Mouse (Mus musculus) liver, embryonic 14.5 days (tissue): ENCODE data around the gene Ydjc. TPM values are rescaled to one million over a fixed set of nuclear protein-coding genes. Genes with fewer than 3 reads are reported as not detected.

Experiments
- ATAC-seq: fragments of 200-750 bp; cut with Nextera tagmentation; 2 replicates; pipeline ENCODE4 v1.8.0; 2017; ENCODE audit warnings: moderate number of reproducible peaks, mild to moderate bottlenecking, moderate library complexity; ENCODE audit not compliant: insufficient read depth
- DNase-seq, 3 experiments: peaks; one replicate each; pipeline ENCODE4 v3.0.0-alpha.2; 2012 to 2013; ENCODE audit warnings: low read depth in 3 of 3, low spot score in 3 of 3
- H3K27ac ChIP-seq: fragments of 300-500 bp; sonication (generic); 2 replicates; pipeline ENCODE4 v1.5.1; 2014; ENCODE audit warnings: moderate library complexity, mild to moderate bottlenecking, control low read depth, inconsistent platforms
- H3K27me3 ChIP-seq: fragments of 300-500 bp; sonication (generic); 2 replicates; pipeline ENCODE4 v1.6.1; 2014; ENCODE audit warnings: mild to moderate bottlenecking, low read length, moderate library complexity; ENCODE audit not compliant: control insufficient read depth, insufficient read depth
- H3K36me3 ChIP-seq: fragments of 300-500 bp; sonication (generic); replicated peaks from 2 replicates; pipeline ENCODE4 v1.6.1; 2014; ENCODE audit warnings: low read depth; ENCODE audit not compliant: control insufficient read depth, insufficient read depth
- H3K4me1 ChIP-seq, 2 experiments: fragments of 200-500 bp in 1 of 2; fragments of 300-500 bp in 1 of 2; sonication (generic) in 1 of 2; replicated peaks; 2 replicates each; pipeline ENCODE4 v1.6.1; 2012 to 2014; ENCODE audit warnings: antibody characterized with exemption in 1 of 2, inconsistent platforms in 1 of 2, low read length in 1 of 2; ENCODE audit not compliant: control insufficient read depth in 2 of 2, insufficient read depth in 2 of 2
- H3K4me2 ChIP-seq: fragments of 300-500 bp; sonication (generic); 2 replicates; pipeline ENCODE4 v1.6.1; 2014; ENCODE audit warnings: low read depth, mild to moderate bottlenecking, control low read depth, moderate library complexity
- H3K4me3 ChIP-seq, 2 experiments: fragments of 200-500 bp in 1 of 2; fragments of 300-500 bp in 1 of 2; sonication (generic) in 1 of 2; 2 replicates each; pipeline ENCODE4 v1.5.1; 2012 to 2014; ENCODE audit warnings: low read depth in 2 of 2, low read length in 2 of 2, mild to moderate bottlenecking in 2 of 2, control low read depth in 1 of 2, inconsistent platforms in 1 of 2, moderate library complexity in 1 of 2; ENCODE audit not compliant: insufficient read depth in 1 of 2
- H3K9ac ChIP-seq: fragments of 300-500 bp; sonication (generic); replicated peaks from 2 replicates; pipeline ENCODE4 v1.6.1; 2014; ENCODE audit warnings: mild to moderate bottlenecking, control low read depth, moderate library complexity
- H3K9me3 ChIP-seq: fragments of 300-500 bp; sonication (generic); 2 replicates; pipeline ENCODE4 v1.6.1; 2016; ENCODE audit warnings: low read length, mixed read lengths; ENCODE audit not compliant: control insufficient read depth
- CTCF ChIP-seq: IDR thresholded peaks from 2 replicates; pipeline ENCODE4 v1.5.1; 2016; ENCODE audit warnings: antibody characterized with exemption, low read depth, control low read depth
- EP300 ChIP-seq: IDR thresholded peaks from 2 replicates; pipeline ENCODE4 v1.6.1; 2016; ENCODE audit warnings: antibody characterized with exemption, low read depth
- WGBS: fragments of 180-500 bp; shearing (Covaris S2); extraction: QIAGEN DNeasy Blood & Tissue Kit; methylation state at CpG from one replicate; pipeline ENCODE4 v1.1.7; 2014; ENCODE audit not compliant: insufficient replicate concordance; 5-methylcytosine and 5-hydroxymethylcytosine counted together
- polyA plus RNA-seq, 2 experiments: library from polyadenylated mRNA; depleted of rRNA in 1 of 2; stranded (reverse) in 1 of 2; unstranded in 1 of 2; fragments of >200 nt; fragmentation: Nextera tagmentation in 1 of 2; extraction: Ambion mirVana in 1 of 2; gene quantifications; 2 replicates each; pipeline versions ENCODE4 v1.2.1 to v1.2.3; 2012 to 2014

Ydjc gene
- polyA plus RNA-seq, 2 experiments, result 9.6 to 10.2 TPM

GRCm38 (mm10) chr16:17181382-17181781, 37.0 kb downstream of the Ydjc start:
- Histone ChIP-seq H3K9ac (no peak overlapping the region), H3K27ac (no peak overlapping the region), H3K9me3 (no peaks in the 10 kb centered on the region), H3K27me3 (no peaks in the 10 kb centered on the region), H3K4me3 (no peak overlapping the region), H3K36me3 (no peaks in the 10 kb centered on the region; the same call in 1 of the 2 replicates), H3K4me1 (peaks cover 0 to 5% of the 10 kb centered on the region in 2 experiments; a peak in 1 of 4 replicates), H3K4me2 (no peak overlapping the region)
- 47% methylated on average over 4 of the region's 4 CpGs for WGBS
- no peak for TF ChIP-seq CTCF
- peak in 1 of 3 experiments; percentile 36 for DNase-seq
- ATAC-seq, result no peak

- no peak overlapping the region for H3K27ac ChIP-seq
Measured at GRCm38 (mm10) chr16:17182136-17182535, 37.7 kb downstream of the Ydjc start.

GRCm38 (mm10) chr16:17183003-17183402, 38.6 kb downstream of the Ydjc start:
- no peak overlapping the region for H3K27ac ChIP-seq
- H3K4me2 ChIP-seq, result no peak overlapping the region
- no peak overlapping the region for H3K9ac ChIP-seq
- no peaks in the 10 kb centered on the region for H3K9me3 ChIP-seq
- H3K4me1 ChIP-seq, result peaks cover 0 to 5% of the 10 kb centered on the region in 2 experiments; a peak in 2 of 4 replicates
- ATAC-seq, result no peak
- H3K4me3 ChIP-seq, result no peak overlapping the region
- WGBS, result 70% methylated on average over 3 of the region's 3 CpGs
- H3K27me3 ChIP-seq, result no peaks in the 10 kb centered on the region
- DNase-seq, result no peak
- peaks cover 3% of the 10 kb centered on the region for H3K36me3 ChIP-seq
- no peak for TF ChIP-seq CTCF
- TF ChIP-seq EP300, result no peak

More at GRCm38 (mm10) chr16:17182136-17182535, 37.7 kb downstream of the Ydjc start:
- Histone ChIP-seq H3K27me3 (no peaks in the 10 kb centered on the region), H3K36me3 (peaks cover 3% of the 10 kb centered on the region), H3K4me3 (no peak overlapping the region), H3K4me1 (peaks cover 0 to 5% of the 10 kb centered on the region in 2 experiments; a peak in 2 of 4 replicates), H3K9me3 (no peaks in the 10 kb centered on the region), H3K4me2 (no peak overlapping the region), H3K9ac (no peak overlapping the region)
- ATAC-seq, result no peak
- TF ChIP-seq EP300 (no peak), CTCF (no peak)
- no peak for DNase-seq
- 65% methylated on average over 2 of the region's 2 CpGs for WGBS

DNA sequence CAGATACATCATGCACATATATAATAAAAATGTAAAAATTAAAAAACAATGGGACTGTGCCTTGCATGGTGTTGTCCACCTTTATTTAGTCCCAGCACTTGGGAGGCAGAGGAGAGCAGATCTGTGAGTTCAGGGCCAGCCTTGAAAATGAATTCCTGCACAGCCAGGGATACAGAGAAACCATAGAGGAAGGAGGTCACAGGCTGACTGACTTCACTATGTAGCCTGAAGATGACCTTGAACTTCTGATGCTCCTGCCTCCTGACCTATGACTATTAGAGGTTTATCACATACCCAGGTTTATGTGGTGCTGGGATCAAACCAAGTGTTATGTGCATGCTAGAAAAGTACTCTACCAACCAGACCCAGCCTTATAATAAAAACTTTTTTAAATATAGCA, 41.1 kb downstream of the Ydjc start:
- DNase-seq, result no peak
- H3K27ac ChIP-seq, result no peak overlapping the region
- no peak overlapping the region for H3K4me2 ChIP-seq
- no peak for ATAC-seq
- peaks cover 0 to 5% of the 10 kb centered on the region in 2 experiments; a peak in 2 of 4 replicates for H3K4me1 ChIP-seq
- H3K9ac ChIP-seq, result no peak overlapping the region
- no peak for TF ChIP-seq CTCF
- no peak overlapping the region for H3K4me3 ChIP-seq
- peaks cover 3% of the 10 kb centered on the region for H3K36me3 ChIP-seq
- H3K27me3 ChIP-seq, result no peaks in the 10 kb centered on the region
- H3K9me3 ChIP-seq, result no peaks in the 10 kb centered on the region

- no peak for DNase-seq
- Histone ChIP-seq H3K9me3 (no peaks in the 10 kb centered on the region), H3K27me3 (no peaks in the 10 kb centered on the region), H3K36me3 (no peaks in the 10 kb centered on the region; the same call in none of the 2 replicates), H3K4me1 (peaks cover 0 to 2% of the 10 kb centered on the region in 2 experiments; a peak in 2 of 4 replicates), H3K27ac (no peak overlapping the region), H3K4me2 (no peak overlapping the region), H3K9ac (no peak overlapping the region), H3K4me3 (no peak overlapping the region)
- WGBS, result 77% methylated on average over 4 of the region's 4 CpGs
- no peak for TF ChIP-seq CTCF
- no peak for TF ChIP-seq EP300
- no peak for ATAC-seq
Measured at GRCm38 (mm10) chr16:17193823-17194222, 49.4 kb downstream of the Ydjc start.
